Mouse (Mus musculus) spleen, adult 18-20 months (tissue): ENCODE results near the gene Fxyd1.

ENCODE experiments used
- DNase-seq, 2 experiments: peaks; one replicate each; pipeline ENCODE4 v3.0.0; 2022; ENCODE audit warnings: mixed read lengths in 2 of 2

Gene Fxyd1

DNA sequence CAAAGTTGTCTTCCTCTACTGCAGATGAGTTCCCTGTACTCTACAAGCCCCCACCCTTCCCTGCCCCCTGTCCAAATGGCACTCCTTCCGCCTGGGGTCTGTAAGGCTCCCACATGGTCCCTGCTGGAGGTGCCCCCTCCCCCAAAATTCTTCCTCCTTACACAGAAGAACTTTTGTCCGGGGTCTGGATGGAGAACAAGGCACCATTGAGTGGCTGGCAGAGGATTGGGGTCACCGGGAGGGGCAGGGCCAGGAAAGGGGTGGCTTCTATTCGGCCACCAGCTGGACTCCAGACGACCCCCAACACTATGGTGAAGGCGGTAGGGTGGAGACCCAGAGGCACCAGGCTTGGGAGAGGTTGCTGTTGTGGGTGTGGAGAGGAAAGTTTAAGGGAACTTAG, 20.5 kb upstream of the Fxyd1 start:
- no peak for DNase-seq

DNA sequence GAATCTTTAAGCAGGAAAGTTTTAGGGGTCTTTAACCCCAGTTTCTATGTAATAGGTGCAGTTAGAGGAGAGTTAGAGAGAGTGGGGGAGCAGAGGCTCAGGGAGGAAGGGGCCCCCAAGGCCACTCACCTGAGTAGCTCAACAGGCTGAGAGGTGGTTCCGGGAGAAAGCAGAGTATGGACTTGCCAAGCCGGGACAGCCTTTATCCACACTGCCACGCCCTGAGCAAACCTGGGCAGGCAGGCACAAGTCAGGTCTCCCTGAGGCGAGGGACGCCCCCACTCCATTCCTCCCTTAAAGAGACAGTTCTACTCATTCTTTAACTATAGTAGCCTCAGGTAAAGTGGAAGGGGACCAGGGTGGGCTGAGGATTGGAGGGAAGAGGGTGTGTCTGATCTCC, 19.5 kb upstream of the Fxyd1 start, which contains the start of gene Fxyd3:
Gene Fxyd3 (minus strand): TSS at position 213 of the 400 bp plus-strand sequence.
- DNase-seq: no peak

DNA sequence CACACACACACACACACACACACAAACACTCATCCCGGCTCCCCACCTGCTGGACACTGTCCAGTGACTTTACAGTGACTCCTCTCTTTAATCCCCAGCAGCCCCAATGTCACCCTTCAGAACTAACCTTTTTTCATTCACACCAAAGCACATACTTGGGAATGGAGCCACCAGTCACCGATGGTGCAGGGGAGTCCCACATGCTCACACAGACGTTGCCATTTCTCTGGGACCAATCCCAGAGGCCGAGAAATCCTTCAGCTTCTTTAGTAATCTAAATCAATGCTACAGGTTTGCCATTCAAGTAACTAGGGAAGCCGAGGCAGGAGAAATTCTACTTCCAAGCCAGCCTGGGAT, 17.7 kb upstream of the Fxyd1 start:
- DNase-seq: no peak

DNA sequence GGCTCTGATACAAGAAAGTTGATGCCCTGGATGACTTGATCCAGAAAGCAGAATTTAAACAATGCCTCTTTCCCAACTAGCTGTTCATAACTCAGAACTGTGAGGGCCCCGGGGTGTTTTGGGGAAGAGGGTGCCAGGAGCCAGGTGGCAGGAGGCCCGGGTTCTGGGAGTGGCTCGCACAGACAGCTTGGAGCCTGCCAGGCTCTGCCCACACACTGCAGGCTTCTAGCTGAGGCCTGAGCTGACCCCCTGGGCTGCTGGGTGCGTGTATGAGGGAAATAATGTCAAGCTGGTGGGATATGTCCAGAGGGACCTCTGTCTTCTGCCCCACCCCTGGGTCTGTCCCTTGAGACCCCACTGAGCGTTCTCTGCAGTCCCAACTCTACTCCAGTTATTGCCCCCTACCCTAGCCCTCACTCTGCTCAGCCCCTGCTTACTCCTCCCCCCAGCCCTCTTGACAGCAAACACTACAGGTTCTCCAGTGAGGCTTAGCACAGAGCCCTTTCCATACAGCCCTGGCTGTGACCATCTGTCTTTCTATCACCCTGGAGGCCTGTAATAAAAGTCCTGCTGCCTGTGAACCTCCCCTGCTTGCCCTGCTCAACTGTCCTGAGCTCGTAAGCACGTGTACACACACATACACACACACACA, 17.2 kb upstream of the Fxyd1 start:
- DNase-seq: no peak

DNA sequence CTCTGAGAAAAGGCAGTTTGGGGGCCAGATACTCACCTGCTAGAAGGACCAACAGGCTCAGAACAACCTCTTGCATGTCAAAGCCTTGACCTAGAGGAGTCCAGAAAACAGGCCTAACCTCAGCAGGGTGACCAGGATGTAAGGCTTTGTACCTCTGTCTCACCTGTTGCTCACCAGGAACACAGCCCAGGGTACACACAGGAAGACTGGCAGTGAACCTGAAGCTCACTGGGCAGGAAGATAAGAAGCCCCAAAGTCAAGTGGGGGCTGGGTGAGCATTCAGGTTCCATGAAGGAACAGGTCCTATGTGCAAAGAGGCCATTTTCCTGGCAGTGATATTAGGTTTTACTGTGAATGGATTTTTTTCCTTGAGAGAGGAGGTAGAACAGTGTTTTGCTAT, 16.5 kb upstream of the Fxyd1 start:
- no peak for DNase-seq

DNA sequence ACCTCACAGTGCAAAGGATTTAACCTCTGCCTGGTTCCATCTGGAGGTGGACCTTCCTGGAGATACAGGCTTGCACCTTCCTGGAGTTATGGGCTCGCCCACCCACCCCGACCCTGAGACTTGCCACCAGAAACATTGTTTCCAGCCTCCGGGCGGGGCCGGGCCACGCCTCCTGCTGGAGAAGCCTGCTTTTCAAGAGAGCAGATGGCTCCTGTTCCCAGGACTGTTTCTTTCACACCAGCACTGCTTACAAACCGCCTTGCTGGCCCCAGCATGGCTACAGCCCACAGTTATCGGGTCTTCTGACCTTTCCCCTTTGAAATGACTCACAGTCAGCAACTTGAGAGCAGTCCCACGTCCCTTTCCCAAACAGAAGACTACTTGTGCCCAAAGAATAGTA, 15.3 kb upstream of the Fxyd1 start:
- no peak for DNase-seq

DNA sequence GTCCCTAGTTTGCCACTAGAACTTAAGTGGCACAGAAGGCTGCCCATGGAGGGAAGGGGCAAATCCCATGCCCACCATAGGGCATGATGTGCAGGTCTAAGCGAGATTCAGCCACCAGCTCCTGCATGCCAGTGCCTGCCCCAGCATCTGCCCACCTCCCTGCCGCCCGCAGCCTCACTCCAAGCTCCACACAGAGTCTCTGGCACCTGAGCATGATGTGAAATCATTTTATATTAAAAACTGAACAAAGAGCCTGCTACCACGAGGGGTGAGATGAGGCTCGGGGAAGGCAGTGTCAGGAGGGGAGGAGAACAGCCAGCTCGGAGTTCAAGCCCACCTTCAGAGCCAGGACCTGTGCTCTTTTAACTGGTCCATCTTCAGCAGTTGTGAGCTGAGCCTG, 13.3 kb upstream of the Fxyd1 start:
- no peak for DNase-seq

DNA sequence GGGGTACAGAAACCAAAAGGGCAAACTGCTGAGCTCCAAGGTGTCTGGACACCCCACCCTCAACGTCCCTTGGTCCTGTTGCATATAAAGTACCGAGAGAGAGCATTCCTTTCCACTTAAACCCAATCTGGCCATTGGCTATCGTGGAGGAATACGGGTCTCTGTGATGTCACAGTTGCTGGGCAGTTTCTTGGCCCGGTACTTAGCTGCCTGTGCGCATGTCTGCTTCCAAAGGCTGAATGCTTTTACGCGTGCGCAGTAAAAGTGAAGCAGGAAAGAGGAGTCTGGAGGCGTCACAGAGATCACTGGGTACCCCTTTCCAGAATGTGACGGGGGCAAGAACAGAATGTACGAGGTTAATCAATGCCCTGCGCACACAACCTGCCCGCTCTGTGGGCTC, 12.5 kb upstream of the Fxyd1 start:
- no peak for DNase-seq

DNA sequence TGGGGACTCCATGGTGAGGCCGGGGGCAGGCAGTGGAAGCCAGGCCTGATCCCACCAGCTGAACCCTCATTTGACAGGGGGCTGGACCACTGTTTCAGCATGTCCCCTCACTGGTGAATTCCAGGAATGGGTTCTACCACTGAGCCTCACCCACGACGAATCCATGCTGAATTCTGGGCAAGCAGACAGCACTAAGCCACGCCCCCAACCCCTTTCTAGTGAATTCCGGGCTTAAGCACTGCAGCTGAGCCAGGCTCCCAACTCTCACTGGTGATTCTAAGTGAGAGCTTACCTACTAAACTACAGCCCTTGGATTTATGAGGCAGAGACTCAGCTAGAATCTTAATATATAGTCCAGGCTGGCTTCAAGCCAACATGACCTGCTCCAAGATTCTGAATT, 10.8 kb upstream of the Fxyd1 start:
- no peak for DNase-seq

DNA sequence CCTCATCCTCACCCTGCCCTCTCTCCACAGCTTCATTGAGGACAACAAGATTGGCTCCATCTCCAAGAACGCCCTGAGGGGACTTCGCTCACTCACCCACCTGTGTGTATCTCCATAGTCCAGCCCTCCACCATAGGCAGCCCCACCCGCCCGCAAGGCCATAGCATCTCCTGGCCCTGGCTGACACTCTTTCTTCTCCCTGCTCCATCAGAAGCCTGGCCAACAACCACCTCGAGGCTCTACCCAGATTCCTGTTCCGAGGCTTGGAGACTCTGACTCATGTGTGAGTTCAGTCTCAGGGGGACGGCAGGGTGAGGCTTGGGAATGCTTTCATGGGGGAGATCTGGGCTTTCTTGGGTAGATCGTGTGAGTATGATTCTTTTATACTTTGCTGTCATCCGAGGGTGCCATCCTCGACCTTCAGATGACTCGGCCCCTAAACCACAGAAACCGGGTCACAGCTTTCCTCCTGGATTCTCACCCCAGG, 6.1 kb upstream of the Fxyd1 start:
- no peak for DNase-seq

DNA sequence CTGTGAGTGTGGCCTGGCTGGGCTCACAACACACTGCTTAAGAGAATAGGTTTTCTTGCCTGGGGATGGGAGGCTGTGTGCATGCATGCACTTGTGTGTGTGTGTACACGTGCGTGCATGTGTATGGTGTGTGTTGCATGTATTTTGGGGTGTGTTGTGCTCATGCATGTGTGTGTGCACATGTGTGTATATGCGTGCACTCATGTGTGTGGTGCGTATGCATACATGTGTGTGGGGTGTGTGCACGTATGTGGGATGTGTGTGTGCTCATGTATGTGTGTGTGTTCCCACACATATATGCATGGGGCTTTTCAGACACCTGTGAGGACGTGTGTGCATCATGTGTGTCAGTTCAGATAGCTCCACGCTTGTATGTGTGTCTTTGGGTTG, 3.6 kb upstream of the Fxyd1 start:
- DNase-seq: no peak

DNA sequence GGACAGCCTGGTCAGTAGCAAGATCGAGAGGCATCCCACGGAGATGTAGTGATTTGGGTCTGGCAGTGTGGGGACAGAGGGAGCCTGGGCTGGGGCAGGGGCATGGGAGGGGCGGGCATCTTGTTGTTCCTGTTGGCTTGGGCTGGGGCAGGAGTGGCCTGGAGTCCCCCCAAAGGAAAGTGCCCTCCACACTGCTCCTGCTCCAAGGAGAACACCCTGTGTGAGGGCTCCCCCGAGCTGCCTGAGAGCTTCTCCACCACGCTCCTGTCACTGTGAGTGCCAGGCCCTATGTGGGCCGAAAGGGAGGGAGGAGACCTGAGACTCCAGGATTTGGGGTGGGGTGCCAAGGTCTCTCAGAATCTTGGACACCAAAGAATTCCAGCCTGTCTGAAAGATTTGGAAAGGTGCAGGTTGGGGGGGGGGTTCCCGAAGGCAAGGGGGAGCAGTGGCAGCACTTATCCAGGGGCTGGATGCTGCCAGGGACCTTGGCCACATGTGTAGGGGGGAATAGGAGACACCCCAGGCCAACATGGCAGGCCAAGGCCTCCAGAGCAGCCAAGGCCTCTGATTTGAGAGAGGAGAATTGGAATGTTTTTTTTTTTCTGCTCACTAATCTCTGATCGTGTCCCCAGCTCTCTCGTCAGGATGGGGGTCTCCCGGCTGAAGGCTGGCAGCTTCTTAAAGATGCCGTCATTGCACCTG, 3.1 kb upstream of the Fxyd1 start:
- no peak for DNase-seq

DNA sequence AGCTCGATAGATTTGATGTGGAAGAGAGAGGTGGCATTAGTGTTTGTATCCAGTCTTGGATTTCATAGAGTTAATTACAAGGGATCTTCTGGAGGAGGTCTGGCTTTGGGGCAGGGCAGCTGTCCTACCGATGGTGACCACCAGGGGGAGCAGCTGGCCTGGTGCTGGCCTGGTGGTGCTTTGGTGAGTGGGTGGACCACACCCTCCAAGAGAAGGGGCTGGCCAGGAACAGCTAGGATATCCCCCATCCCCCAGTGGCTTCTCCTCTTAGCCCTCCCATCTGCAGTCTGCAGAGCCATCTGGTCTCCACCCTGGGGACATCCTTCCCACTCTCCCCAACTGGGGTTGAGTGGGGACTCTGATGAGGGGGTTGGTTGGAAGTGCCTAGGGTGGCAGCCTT, 2.1 kb upstream of the Fxyd1 start, which contains the start of gene Lgi4:
Gene Lgi4 (plus strand): TSS at position 235 of the 400 bp plus-strand sequence.
- peak; percentile 60 to 85 for DNase-seq

DNA sequence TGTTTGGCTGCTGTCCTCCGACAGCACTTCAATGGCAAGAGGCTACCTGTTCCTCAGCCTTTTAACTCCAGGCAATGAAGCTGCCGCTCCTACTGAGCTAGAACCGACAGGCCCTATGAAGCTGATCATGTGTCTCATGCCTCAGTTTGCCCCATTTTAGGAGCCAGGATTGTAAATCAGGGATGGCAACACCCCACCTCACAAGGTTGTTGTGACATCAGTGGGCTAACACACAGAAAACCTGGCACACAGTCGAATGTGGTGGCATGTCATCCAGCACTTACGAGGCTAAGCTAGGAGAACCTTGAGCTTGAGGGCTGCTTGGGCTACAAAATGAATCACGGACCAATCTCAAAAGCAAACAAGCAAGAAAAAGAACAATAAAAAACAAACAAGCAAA, 1.2 kb upstream of the Fxyd1 start:
- DNase-seq: no peak

DNA sequence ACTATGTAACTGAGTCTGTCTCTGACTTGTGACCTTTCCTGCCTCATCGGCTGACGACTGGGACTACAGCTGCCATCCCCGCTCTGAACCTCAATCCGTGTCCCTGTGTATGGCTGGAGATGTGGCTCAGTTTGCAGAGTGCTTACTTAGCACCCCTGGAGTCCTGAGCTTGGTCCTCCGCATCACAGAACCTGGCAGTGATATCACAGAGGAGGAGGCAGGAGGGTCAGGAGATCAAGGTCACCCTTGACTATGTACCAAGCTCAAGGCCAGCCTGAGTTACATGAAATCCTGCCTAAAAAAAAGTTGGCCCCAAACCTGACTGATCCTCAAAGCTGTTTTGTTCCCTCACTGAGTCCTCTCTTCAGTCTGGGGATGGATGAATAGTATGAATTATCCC, 731 bp upstream of the Fxyd1 start:
- no peak for DNase-seq

DNA sequence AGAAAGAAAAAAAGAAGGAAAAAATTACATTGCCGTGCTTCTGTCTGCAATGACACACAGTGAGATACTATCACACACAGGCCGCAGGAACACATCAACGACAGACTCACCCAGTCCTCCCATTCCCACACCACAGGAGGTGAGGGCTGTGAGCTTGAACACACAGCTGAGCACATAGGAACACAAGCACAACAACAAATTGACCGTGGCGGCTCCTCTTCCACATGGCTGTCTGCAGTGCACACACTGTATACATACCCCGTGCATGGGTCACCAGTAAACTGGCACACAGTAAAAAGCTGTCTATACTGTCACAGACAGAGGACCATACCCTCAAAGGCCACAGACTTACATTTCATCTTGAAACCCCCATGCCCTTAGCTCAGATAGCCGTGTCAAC, 551 bp downstream of the Fxyd1 start:
- DNase-seq: no peak

DNA sequence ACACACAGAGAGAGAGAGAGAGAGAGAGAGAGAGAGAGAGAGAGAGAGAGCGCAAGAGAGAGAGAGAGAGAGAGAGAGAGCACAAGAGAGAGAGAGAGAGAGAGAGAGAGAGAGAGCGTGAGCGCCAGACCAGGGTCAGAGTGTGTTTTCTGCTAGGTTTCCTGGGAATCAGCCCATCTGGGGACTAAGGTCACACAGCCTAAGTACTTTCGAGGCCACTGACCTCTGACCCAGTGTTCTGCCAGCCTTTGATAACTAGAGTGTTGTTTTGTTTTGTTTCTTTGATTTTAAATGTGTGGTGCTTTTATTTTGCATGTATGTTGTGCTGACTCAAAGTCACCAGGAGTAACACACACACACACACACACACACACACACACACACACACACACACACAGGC, 1.1 kb downstream of the Fxyd1 start:
- no peak for DNase-seq

DNA sequence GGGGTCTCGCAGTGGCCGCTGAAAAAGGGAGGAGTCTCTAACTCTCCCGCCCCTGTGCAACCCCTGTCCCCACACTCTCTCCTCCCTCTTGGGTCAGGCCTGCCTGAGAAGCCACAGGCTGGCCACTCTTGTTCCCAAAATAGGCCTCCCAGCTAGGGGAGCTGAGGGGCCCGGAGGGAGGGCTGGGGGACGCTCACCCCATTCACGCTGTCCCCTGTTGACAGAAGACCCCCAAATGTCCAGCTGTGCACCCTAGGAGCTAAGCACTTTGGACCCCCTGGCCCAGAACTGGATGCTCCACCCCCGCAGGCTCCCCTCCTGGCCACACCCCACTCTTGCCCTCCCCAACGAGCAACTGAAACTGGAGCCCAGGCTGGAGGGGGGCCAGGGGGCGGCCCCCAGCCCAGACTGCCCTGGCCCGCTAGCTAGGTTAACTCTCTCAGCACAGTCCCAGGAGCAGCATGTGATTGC, 1.6 kb downstream of the Fxyd1 start:
- DNase-seq: no peak

DNA sequence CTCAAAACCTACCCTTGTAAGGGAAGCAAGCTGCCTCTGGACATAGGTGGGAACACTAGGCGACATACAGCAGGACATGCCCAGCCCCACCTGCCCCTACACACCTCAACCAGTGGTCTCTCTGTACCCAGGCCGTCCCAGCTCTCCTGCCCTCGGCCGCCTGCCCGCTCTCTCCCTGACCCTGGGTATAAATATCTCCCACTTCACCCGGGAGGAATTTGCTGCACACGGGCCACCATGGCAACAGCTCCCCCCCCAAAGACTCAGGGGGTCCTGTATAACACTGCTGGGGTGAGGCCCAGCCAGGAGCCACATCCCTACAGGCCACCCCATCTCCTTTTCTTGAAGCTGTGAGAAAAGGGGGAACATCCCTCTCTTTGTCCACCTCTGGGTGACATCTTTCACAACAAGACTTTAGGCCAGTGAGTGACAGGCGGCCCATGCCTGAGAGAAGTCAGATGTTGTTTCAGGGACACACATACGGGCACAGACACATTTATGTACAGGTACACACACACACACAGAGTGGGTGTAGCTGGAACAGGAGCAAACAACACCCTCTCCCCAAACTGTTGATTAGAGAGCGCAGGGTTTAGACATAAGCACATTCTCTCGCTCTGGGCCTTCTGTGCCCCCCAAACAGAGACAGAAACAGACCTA, 2.2 kb downstream of the Fxyd1 start:
- no peak for DNase-seq

DNA sequence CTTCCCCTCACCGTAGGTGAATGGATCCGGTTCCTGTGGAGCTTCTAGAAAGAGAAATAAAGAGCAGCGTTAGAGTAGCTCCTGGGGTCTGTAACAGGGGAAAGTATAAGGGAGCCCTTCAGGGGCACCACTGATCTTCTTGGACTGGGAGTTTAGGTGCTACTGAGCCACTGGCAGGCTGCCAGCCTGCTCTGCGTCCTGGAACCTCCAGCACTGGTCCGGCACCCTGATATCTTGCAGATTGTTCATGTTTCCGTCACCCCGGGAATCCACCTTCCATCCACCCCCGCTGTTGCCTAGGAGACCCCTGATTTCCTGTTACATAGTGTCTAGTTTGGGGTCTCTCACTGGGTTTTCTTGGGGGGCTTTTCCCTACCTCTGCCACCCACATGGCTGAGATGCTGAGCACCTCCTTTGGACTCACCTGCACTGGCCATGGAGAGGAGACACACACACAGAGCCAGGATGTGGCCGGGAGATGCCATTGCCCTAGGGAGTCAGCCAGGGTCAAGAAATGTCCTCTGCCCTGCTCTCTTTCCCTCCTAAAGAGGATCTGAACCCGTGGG, 3.0 kb downstream of the Fxyd1 start:
- DNase-seq: no peak

DNA sequence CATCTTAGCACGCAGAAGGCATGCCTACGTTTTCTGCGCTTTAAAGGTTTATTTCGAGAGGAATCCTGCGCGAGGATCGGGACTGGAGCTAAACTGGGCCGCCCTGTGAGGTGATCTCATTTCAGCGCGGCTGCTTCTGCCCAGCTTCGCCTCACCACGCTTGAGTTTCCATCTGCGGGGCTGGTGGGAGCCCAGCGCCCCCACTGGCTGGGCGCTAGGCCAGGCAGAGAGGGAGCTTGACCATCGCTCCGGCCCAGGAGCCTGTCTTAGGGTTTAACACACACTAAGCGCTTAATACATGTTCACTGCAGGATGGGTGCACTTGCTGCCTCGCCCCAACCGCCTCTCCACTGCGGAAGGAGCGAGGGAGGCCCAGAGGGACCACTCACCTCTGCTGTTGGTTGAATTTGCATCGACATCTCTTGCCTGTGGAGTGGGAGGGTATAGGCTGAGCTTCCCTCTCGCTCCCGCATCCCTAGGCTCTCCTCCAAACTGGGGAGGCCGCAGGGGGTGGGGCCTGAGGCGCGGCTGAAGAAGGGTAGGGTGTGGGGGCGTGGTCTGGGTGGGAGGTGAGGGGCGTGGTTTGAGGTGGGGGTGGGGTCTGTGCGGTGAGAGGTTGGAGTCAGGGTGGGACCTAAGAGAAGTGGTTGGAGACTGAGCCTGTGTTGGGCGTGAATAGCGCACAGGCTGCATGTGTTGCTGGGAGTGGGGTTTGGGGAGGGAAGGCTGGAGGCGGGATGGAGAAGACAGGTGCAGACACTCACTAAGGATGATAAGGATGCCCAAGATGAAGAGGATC, 4.2 kb downstream of the Fxyd1 start:
- no peak for DNase-seq

DNA sequence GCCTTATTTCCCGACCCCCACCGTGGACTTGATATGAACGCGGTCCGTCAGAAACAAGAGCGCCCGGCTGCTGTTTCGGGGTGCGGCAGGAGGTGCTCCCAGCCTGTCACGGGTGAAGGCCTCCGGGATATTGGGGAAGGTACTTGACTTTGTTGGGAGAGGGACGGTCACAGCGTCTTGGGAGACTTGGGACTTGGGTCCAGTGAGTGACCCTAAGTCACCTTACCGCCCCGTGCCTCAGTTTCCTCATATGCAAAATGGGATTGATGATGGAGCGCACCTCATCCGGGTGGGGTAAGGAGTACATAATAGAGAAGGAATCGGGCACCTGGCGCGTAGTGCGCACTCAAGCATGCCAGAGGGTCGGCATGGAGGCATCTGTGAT, 4.8 kb downstream of the Fxyd1 start:
- DNase-seq: no peak
